Mouse (Mus musculus) embryo, embryonic 10.5 days (tissue): ENCODE measurements at regions not wholly inside any gene's neighbourhood (a gene's known extent, or its start where the extent isn't known, plus 50 kb on each side); places are given as distances from the start of the nearest gene placed in this dataset.

ENCODE experiments used
- DNase-seq: peaks from one replicate; pipeline ENCODE4 v3.0.0-alpha.2; 2015; ENCODE audit warnings: low spot score

DNA sequence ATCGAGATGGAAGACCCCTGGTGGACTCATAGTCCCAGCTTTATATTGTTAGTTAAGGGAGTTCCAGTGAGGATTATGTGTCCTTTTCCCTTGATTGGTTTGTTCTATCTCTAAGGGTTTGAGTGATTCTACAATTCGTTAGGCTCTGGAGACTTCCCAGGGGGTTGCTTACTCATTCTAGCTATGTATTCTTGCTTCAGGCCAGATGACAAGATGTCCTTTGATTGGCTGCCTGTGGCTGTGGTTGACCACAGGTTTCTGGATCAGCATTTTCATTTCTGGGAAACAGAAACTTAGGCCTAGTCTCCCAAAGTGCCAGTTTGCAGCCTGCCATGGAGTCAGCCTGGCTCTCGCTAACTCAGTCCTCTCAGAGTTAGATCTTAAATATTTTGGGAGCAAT is 119.3 kb upstream of the H2al1n start:
- no peak for DNase-seq

DNA sequence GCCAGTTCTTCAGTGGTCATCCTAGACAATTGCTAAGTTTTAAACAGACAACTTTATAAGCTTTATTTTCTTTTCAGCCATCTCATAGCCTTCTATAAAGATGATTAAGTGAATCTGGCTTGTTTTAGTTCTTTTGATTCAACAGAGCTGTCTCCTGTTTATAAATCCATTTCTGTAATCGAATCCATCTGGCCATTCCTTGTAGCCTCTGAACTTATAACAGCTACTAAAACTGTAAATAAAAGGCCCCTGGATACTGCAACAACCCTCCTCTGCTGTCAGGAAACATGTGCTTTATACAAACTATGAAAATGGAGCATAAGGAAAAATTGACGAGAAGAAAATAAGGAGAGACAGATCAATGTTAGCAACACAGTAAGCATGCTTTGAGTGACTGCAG is 77.4 kb upstream of the H2al1n start:
- DNase-seq = peak; percentile 3

DNA sequence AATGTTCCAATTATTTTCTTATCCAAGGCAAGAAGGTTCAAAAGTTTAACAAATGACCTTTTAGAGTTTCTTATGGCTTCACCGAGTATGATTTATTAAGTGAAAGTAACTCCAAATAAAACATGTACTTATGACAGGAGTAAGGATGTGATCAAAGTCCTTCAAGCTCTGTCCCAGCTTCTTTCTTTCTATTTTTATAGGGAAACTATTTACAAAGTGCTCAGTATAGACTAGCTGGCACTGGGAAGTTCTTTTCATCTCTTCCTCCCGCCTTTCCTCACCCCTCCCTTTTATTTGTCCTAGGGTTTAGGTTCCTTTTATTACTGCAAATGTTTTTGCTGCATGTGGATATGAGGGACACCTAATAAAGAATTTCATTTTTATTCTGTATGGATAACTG is 76.3 kb upstream of the H2al1n start:
- DNase-seq = no peak

DNA sequence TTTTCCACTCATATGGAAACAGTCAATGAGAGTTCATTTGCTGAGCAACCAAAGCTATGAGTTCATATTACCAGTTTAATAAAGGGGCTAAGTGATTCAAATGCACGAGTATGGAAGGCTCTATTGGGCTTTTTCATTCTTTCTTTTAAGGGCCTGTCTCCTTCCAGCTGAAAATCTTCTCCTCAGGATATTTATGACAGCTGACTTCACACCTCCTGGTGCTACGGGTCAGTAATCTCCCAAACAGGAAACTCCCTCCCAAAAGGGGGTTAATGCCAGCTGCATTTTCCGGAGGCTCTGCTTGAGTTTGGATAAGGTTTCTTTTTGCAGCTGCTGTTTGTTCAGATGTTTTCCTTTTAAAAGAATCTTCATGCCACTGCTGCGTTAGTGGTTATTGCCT is 72.5 kb upstream of the H2al1n start:
- DNase-seq = peak; percentile 42
